Mouse (Mus musculus): Measurements from ENCODE around the gene Il25. TPM values are rescaled to one million over a fixed set of nuclear protein-coding genes. Genes with fewer than 3 reads are reported as not detected.

Il25 gene
- polyA plus RNA-seq, 1 experiment from 2014 or later: 0.13 TPM

DNA sequence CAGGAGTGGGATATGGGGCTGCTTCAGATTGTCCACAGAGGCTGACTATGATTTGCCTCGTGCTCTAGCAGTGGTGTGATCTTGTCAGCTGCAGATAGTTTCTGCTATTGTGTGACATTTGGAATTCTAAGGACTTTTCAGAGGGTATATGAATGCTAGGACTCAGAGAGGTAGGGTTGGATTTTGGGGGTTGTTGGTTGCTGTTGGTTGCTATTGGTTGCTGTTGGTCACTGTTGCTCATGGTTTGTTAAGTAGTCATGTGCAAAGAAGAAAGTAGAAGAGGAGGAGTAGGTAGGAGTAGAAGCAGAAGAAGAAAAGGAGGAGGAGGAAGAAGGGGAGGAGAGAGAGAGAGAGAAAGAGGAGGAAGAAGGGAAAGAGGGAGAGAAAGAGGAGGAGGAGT lies 44.1 kb downstream of the Il25 start, which contains the start of gene Gm17428:
Gm17428 (plus strand) TSS at position 301 of the 400 bp plus-strand sequence.
- H3K27me3 ChIP-seq (replicated peaks): no peaks in the 10 kb centered on the region
- 64% methylated on average over 1 of the region's 1 CpGs for WGBS
- H3K9me3 ChIP-seq: no peaks in the 10 kb centered on the region
- H3K4me2 ChIP-seq: no peak within 1 kb of the TSS
- H3K9ac ChIP-seq: no peak within 1 kb of the TSS
- no peak within 1 kb of the TSS for H3K4me3 ChIP-seq (replicated peaks)
- H3K36me3 ChIP-seq: no peaks in the 10 kb centered on the region
- no peaks in the 10 kb centered on the region for H3K4me1 ChIP-seq
- ATAC-seq (ENCODE audit: insufficient read depth, low FRiP score, low read depth): no peak
- no peak within 1 kb of the TSS for H3K27ac ChIP-seq

DNA sequence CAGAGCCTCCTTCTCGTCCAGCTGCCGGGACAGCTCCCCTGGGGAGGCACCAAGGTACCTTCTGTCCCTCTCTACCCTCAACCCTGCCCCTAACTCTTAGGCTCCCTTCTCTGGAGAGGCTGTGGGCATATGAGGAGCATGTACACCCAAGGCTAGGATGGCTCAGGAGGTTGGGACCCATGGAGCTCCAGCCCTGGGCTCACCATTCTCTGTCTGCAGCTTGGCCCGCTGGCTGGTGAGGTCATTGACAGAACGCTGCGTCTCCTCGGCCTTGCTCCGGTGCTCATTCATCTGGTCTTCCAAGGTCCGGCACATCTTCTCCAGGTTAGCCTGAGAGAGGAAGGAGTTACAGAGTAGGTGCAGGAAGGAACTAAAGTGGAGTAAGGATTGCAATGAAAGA lies 46.2 kb downstream of the Il25 start:
- H3K4me1 ChIP-seq: no peaks in the 10 kb centered on the region
- 85% methylated on average over 8 of the region's 8 CpGs for WGBS
- H3K9me3 ChIP-seq: no peaks in the 10 kb centered on the region
- no peaks in the 10 kb centered on the region for H3K27me3 ChIP-seq (replicated peaks)
- no peak overlapping the region for H3K9ac ChIP-seq
- no peaks in the 10 kb centered on the region for H3K36me3 ChIP-seq
- no peak overlapping the region for H3K4me2 ChIP-seq
- H3K4me3 ChIP-seq (replicated peaks): no peak overlapping the region
- no peak overlapping the region for H3K27ac ChIP-seq
- ATAC-seq (ENCODE audit: insufficient read depth, low FRiP score, low read depth): no peak

DNA sequence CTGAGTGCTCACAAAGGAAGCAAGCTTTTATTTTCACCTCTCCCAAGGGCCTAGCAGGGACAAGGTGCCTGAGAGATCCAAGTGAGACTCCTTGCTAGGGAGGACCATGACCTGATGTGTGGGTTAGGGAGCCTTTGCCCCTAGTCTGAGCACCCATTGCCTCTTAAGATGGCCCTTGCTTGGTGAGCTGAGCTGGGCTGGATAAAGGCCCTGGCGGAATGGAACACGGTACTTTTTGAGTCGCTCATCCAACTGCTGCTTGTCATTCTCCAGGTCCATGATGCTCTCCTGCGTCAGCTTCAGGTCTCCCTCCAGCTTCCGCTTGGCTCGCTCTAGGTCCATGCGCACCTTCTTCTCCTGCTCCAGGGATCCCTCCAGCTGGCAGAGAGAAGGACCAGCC lies 49.4 kb downstream of the Il25 start:
- Histone ChIP-seq H3K36me3 (no peaks in the 10 kb centered on the region), H3K27me3 (replicated peaks) (no peaks in the 10 kb centered on the region), H3K4me1 (no peaks in the 10 kb centered on the region), H3K27ac (no peak overlapping the region), H3K9ac (no peak overlapping the region), H3K4me2 (no peak overlapping the region), H3K4me3 (replicated peaks) (no peak overlapping the region), H3K9me3 (no peaks in the 10 kb centered on the region)
- WGBS: 93% methylated on average over 7 of the region's 7 CpGs
- ATAC-seq (ENCODE audit: insufficient read depth, low FRiP score, low read depth): no peak

MicroRNAs encoded within 50 kb of the gene (microRNA counts, 519-probe panel; counts per million panel counts)
- microRNA mmu-miR-208a (1,773 counts per million, percentile 15 among the panel's probes with 10 or more counts), microRNA mmu-miR-208b (1,673 counts per million, percentile 10 among the panel's probes with 10 or more counts)

Small RNA genes within 50 kb of the gene (microRNA-seq; reads per million reads assigned to microRNA genes)
- gene Mir208a (2.5 reads per million, percentile 7 among the genes with 10 or more reads in this experiment), gene Mir208b (77.3 reads per million, percentile 46 among the genes with 10 or more reads in this experiment)

Other genes with a start within 250 kb of the Il25 start
- gene 1700123O20Rik, start 246.5 kb upstream of the Il25 start, polyA plus RNA-seq (2015; fragmentation: Nextera tagmentation; extraction: Ambion mirVana): 79.3 and 84.8 TPM in 2 replicates
- 111 and 116 TPM in 2 replicates for gene Acin1, start 245.8 kb upstream of the Il25 start, polyA plus RNA-seq (2015; fragmentation: Nextera tagmentation; extraction: Ambion mirVana)
- gene Gm29776, start 233.9 kb upstream of the Il25 start, polyA plus RNA-seq (2015; fragmentation: Nextera tagmentation; extraction: Ambion mirVana): 0.05 and 0.15 TPM in 2 replicates
- gene Cebpe, start 220.5 kb upstream of the Il25 start, polyA plus RNA-seq (2015; fragmentation: Nextera tagmentation; extraction: Ambion mirVana): 1.3 and 1.5 TPM in 2 replicates
- 8.1 and 12.8 TPM in 2 replicates for gene Slc7a8, start 150.7 kb upstream of the Il25 start, polyA plus RNA-seq (2015; fragmentation: Nextera tagmentation; extraction: Ambion mirVana)
- 0.18 TPM in 1 of 2 replicates, not detected in the other for gene Rnf212b, start 118.6 kb upstream of the Il25 start, polyA plus RNA-seq (2015; fragmentation: Nextera tagmentation; extraction: Ambion mirVana)
- gene Homez, start 61.7 kb upstream of the Il25 start, polyA plus RNA-seq (2015; fragmentation: Nextera tagmentation; extraction: Ambion mirVana): 8.4 and 10.6 TPM in 2 replicates
- 2.4 and 2.7 TPM in 2 replicates for gene Ppp1r3e, start 55.1 kb upstream of the Il25 start, polyA plus RNA-seq (2015; fragmentation: Nextera tagmentation; extraction: Ambion mirVana)
- gene Bcl2l2, start 49.3 kb upstream of the Il25 start, polyA plus RNA-seq (2015; fragmentation: Nextera tagmentation; extraction: Ambion mirVana): 4.2 and 4.3 TPM in 2 replicates
- gene Gm20521, start 49.3 kb upstream of the Il25 start, polyA plus RNA-seq (2015; fragmentation: Nextera tagmentation; extraction: Ambion mirVana): 0.19 and 0.53 TPM in 2 replicates
- gene Pabpn1, start 40.2 kb upstream of the Il25 start, polyA plus RNA-seq (2015; fragmentation: Nextera tagmentation; extraction: Ambion mirVana): 111 and 113 TPM in 2 replicates
- 45.5 and 48.6 TPM in 2 replicates for gene Slc22a17, start 19.6 kb upstream of the Il25 start, polyA plus RNA-seq (2015; fragmentation: Nextera tagmentation; extraction: Ambion mirVana)
- gene Efs, start 6.6 kb upstream of the Il25 start, polyA plus RNA-seq (2015; fragmentation: Nextera tagmentation; extraction: Ambion mirVana): 27.7 and 30.4 TPM in 2 replicates
- 3.6 and 4.6 TPM in 2 replicates for gene Cmtm5, start 3.6 kb downstream of the Il25 start, polyA plus RNA-seq (2015; fragmentation: Nextera tagmentation; extraction: Ambion mirVana)
- gene Myh6, start 34.2 kb downstream of the Il25 start, polyA plus RNA-seq (2015; fragmentation: Nextera tagmentation; extraction: Ambion mirVana): 2.3 and 2.4 TPM in 2 replicates
- gene Gm17428, start 44.2 kb downstream of the Il25 start, polyA plus RNA-seq (2015; fragmentation: Nextera tagmentation; extraction: Ambion mirVana): not detected in 2 replicates
- 5.3 and 7.5 TPM in 2 replicates for gene Myh7, start 61.9 kb downstream of the Il25 start, polyA plus RNA-seq (2015; fragmentation: Nextera tagmentation; extraction: Ambion mirVana)
- 81.2 and 88.0 TPM in 2 replicates for gene Ngdn, start 82.8 kb downstream of the Il25 start, polyA plus RNA-seq (2015; fragmentation: Nextera tagmentation; extraction: Ambion mirVana)
- 4.4 and 5.1 TPM in 2 replicates for gene Zfhx2, start 159.6 kb downstream of the Il25 start, polyA plus RNA-seq (2015; fragmentation: Nextera tagmentation; extraction: Ambion mirVana)
- gene Thtpa, start 162.1 kb downstream of the Il25 start, polyA plus RNA-seq (2015; fragmentation: Nextera tagmentation; extraction: Ambion mirVana): 19.4 and 21.6 TPM in 2 replicates
- 38.5 and 42.5 TPM in 2 replicates for gene Ap1g2, start 173.9 kb downstream of the Il25 start, polyA plus RNA-seq (2015; fragmentation: Nextera tagmentation; extraction: Ambion mirVana)
- 1.6 and 2.1 TPM in 2 replicates for gene Jph4, start 184.2 kb downstream of the Il25 start, polyA plus RNA-seq (2015; fragmentation: Nextera tagmentation; extraction: Ambion mirVana)

All from stomach, embryonic 15.5 days (tissue).